Mouse (Mus musculus) stomach, postnatal 0 days (tissue): Measurements from ENCODE around the gene Tnnc2. TPM values are rescaled to one million over a fixed set of nuclear protein-coding genes. Genes with fewer than 3 reads are reported as not detected.

Source experiments
- ATAC-seq: fragments of 200-750 bp; cut with Nextera tagmentation; 2 replicates; pipeline ENCODE4 v1.8.0; 2017; ENCODE audit not compliant: low FRiP score, low TSS enrichment
- DNase-seq: peaks from one replicate; pipeline ENCODE4 v3.0.0-alpha.2; 2016; ENCODE audit warnings: low spot score
- H3K27ac ChIP-seq: fragments of 300-500 bp; sonication (generic); replicated peaks from 2 replicates; pipeline ENCODE4 v1.5.1; 2014; ENCODE audit warnings: mild to moderate bottlenecking, control low read depth
- H3K27me3 ChIP-seq: fragments of 300-500 bp; sonication (generic); 2 replicates; pipeline ENCODE4 v1.6.1; 2014; ENCODE audit warnings: low read length; ENCODE audit not compliant: control insufficient read depth, insufficient read depth
- H3K36me3 ChIP-seq: fragments of 300-500 bp; sonication (generic); 2 replicates; pipeline ENCODE4 v1.6.1; 2014; ENCODE audit warnings: low read length, mixed read lengths; ENCODE audit not compliant: control insufficient read depth, insufficient read depth
- H3K4me1 ChIP-seq: fragments of 300-500 bp; sonication (generic); replicated peaks from 2 replicates; pipeline ENCODE4 v1.6.1; 2014; ENCODE audit warnings: antibody characterized with exemption; ENCODE audit not compliant: control insufficient read depth, insufficient read depth
- H3K4me2 ChIP-seq: fragments of 300-500 bp; sonication (generic); replicated peaks from 2 replicates; pipeline ENCODE4 v1.6.1; 2014; ENCODE audit warnings: low read depth, mild to moderate bottlenecking, control low read depth, moderate library complexity
- H3K4me3 ChIP-seq: fragments of 300-500 bp; sonication (generic); 2 replicates; pipeline ENCODE4 v1.5.1; 2014; ENCODE audit warnings: low read depth, low read length, control low read depth
- H3K9ac ChIP-seq: fragments of 300-500 bp; sonication (generic); 2 replicates; pipeline ENCODE4 v1.6.1; 2014; ENCODE audit warnings: mild to moderate bottlenecking, low read length, control low read depth, mixed read lengths
- H3K9me3 ChIP-seq: fragments of 300-500 bp; sonication (generic); 2 replicates; pipeline ENCODE4 v1.6.1; 2016; ENCODE audit warnings: low read length; ENCODE audit not compliant: control insufficient read depth
- CTCF ChIP-seq: IDR thresholded peaks from 2 replicates; pipeline ENCODE4 v1.5.1; 2016; ENCODE audit warnings: antibody characterized with exemption, low read depth, mild to moderate bottlenecking, moderate library complexity
- EP300 ChIP-seq: optimal IDR thresholded peaks from 2 replicates; pipeline ENCODE3; 2016; ENCODE audit warnings: antibody characterized with exemption
- WGBS: fragments of 180-500 bp; shearing (Covaris S2); extraction: QIAGEN DNeasy Blood & Tissue Kit; methylation state at CpG from one replicate; pipeline ENCODE4 v1.1.7; 2014; 5-methylcytosine and 5-hydroxymethylcytosine counted together
- polyA plus RNA-seq: library from polyadenylated mRNA; unstranded; fragments of >200 nt; fragmentation: Nextera tagmentation; extraction: Ambion mirVana; gene quantifications from 2 replicates; pipeline ENCODE4 v1.2.1, GENCODE M21; 2015

Gene Tnnc2
- polyA plus RNA-seq, 1 experiment from 2014 or later, result 7.0 TPM

DNA sequence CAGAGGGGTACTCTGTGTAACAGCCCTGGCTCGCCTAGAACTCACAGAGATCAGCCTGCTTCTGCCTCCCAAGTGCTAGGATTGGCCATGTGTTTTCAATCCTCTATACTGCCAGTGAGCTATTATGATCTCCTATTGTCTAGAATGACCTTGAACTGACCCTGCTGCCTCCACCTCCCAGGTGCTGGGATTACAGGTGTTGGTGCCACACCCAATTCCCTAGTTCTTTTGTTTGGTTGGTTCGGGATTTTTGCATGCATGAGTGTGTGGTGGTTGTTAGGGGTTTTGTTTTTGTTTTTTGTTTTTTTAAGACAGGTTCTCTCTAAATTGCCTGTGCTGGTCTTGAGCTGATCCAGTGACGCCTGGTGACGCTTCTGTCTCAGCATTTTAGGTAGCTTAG is 44.2 kb upstream of the Tnnc2 start:
- Histone ChIP-seq H3K4me3 (no peak overlapping the region), H3K36me3 (peaks cover 16% of the 10 kb centered on the region; the same call in 1 of the 2 replicates), H3K27ac (no peak overlapping the region), H3K4me2 (no peak overlapping the region), H3K9ac (no peak overlapping the region), H3K27me3 (no peaks in the 10 kb centered on the region), H3K4me1 (0 out of 2 replicates have a peak, but pooled peaks cover 2% of the 10 kb centered on the region), H3K9me3 (no peaks in the 10 kb centered on the region)
- DNase-seq (no peak), ATAC-seq (no peak)
- TF ChIP-seq EP300 (no peak), CTCF (no peak)
- 90% methylated on average over 4 of the region's 4 CpGs for WGBS

DNA sequence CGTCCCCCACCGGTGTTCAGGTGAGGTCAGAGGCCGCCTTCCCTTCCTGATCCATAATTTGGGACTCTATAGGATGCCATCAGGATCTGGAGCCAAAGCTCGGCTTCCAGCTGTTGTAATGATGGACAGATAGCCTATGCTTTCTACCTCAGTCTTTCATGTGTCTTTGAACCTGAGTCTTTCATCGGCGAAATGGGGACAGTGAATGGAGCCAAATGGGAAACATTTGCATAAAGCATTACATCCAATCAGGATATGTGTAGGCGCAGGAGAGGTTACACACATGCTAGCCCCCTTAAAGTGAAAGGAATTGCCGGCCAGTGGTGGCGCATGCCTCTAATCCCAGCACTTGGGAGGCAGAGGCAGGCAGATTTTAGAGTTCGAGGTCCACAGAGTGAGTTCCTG is 43.4 kb upstream of the Tnnc2 start:
- 0 out of 2 replicates have a peak, but pooled peaks cover 2% of the 10 kb centered on the region for H3K4me1 ChIP-seq
- H3K27ac ChIP-seq, result peak overlapping the region; percentile 81
- DNase-seq (peak; percentile 43), ATAC-seq (peak; percentile 35)
- H3K9ac ChIP-seq, result peak overlapping the region; percentile 64
- peaks cover 16% of the 10 kb centered on the region; the same call in 1 of the 2 replicates for H3K36me3 ChIP-seq
- H3K9me3 ChIP-seq, result no peaks in the 10 kb centered on the region
- no peak for TF ChIP-seq EP300
- TF ChIP-seq CTCF, result peak; percentile 24; the same call in 1 of the 2 replicates
- WGBS, result 1% methylated on average over 10 of the region's 10 CpGs
- H3K4me3 ChIP-seq, result peak overlapping the region; percentile 71
- H3K27me3 ChIP-seq, result no peaks in the 10 kb centered on the region
- H3K4me2 ChIP-seq, result peak overlapping the region; percentile 71

DNA sequence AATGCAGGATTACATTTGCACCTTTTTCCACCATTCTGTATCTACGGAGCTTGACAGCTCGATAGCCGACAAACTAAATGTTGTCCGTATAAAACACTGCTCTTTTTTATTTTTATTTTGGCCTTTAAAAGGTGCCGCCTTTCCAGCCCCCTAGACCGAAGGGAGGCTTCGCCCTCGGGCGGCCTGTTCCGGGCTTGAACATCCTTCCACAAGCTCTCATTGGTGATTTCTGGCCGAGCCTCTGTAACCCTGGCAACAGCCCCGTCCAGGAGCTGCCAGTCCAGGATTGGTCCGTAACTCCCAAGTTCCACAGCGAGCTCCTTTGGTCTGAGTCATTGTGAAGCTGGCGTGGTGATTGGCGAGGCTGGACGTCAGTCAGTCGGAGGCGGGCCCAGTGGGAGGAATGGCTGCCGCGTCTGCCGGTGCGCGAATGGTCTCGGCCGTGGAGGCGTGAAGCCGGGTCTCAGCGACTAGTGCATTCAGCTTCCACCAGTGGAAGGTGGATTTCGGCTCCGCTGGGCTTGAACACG is 42.9 kb upstream of the Tnnc2 start, which contains the start of gene Zswim1:
TSS of gene Zswim1 (plus strand) at position 51 of the 530 bp plus-strand sequence.
- Histone ChIP-seq H3K4me2 (peak within 1 kb of the TSS; percentile 71), H3K9ac (peak within 1 kb of the TSS; percentile 64), H3K27me3 (no peaks in the 10 kb centered on the region), H3K36me3 (peaks cover 15% of the 10 kb centered on the region; the same call in 1 of the 2 replicates), H3K9me3 (no peaks in the 10 kb centered on the region), H3K4me1 (0 out of 2 replicates have a peak, but pooled peaks cover 2% of the 10 kb centered on the region), H3K4me3 (peak within 1 kb of the TSS; percentile 71), H3K27ac (peak within 1 kb of the TSS; percentile 81)
- TF ChIP-seq CTCF (peak; percentile 18), EP300 (no peak)
- under 1% methylated on average over 32 of the region's 32 CpGs for WGBS
- ATAC-seq (peak; percentile 99), DNase-seq (peak; percentile 98)

DNA sequence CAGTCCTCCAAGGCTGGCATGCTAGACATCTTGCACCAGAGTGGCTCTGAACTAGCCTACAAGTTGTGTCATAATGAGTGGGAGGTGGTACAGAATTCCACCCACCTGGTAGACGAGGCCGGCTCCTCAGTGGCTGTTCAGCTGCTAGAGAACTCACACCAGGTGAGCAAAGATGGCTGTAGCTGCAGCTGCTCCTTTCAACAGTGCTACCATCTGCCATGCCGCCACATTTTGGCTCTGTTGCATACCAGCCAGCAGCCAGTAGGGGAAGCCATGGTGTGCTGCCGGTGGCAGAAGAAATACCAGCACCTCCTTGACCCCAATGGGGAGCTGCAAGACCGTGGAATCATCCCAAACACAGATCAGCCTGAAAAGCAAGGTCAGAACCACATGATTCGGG is 41.3 kb upstream of the Tnnc2 start:
- DNase-seq (no peak), ATAC-seq (no peak)
- 81% methylated on average over 6 of the region's 6 CpGs for WGBS
- no peak for TF ChIP-seq EP300
- no peak for TF ChIP-seq CTCF
- H3K9ac ChIP-seq, result no peak overlapping the region
- no peak overlapping the region for H3K4me2 ChIP-seq
- H3K4me1 ChIP-seq, result 0 out of 2 replicates have a peak, but pooled peaks cover 2% of the 10 kb centered on the region
- peaks cover 9% of the 10 kb centered on the region; the same call in 1 of the 2 replicates for H3K36me3 ChIP-seq
- no peaks in the 10 kb centered on the region for H3K27me3 ChIP-seq
- no peaks in the 10 kb centered on the region for H3K9me3 ChIP-seq
- H3K4me3 ChIP-seq, result no peak overlapping the region
- no peak overlapping the region for H3K27ac ChIP-seq

DNA sequence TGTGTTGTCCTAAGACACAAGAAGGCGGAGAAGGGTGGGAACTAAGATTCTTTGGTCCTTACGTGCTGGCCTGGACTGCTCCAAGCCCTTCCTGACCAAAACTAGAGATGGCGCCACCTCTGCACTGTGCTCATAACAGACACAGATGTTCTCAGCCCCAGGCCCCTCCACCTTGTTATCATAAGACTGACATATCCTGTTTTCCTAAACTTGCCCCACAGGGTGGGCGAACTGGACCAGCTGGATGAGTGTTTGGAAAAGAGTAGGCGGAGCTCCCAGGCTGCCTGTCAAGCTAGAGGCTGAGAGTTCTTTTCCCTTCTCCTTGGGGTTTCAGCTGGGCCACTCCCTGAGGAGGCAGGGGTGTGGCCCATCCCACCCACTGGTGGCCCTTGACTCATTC is 37.9 kb upstream of the Tnnc2 start:
- 49% methylated on average over 5 of the region's 5 CpGs for WGBS
- ATAC-seq, result peak; percentile 30; the same call in 1 of the 2 replicates
- H3K9ac ChIP-seq, result no peak overlapping the region

DNA sequence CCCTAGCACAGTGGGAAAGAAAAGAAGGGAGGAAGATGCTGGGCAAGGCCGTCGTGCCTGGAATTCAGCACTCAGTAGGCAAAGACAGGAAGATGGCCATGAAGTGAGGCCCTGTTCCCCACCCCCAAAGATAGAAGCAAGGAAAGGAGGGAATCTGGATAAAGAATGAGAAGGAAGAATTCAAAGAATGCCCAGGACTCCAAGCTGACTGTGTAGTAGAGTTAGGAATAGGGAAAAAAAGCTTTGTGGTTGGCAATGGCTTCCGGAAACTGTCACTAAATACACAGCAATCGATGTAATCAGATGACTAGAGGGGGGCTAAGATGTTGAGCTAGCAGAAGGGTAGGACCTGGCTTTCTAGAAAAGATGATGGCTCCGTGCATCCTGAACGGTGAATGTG is 37.4 kb upstream of the Tnnc2 start:
- DNase-seq, result no peak
- no peak overlapping the region for H3K9ac ChIP-seq
- H3K4me1 ChIP-seq, result no peaks in the 10 kb centered on the region
- ATAC-seq, result no peak
- WGBS, result 73% methylated on average over 6 of the region's 6 CpGs
- TF ChIP-seq CTCF (no peak), EP300 (no peak)
- H3K27ac ChIP-seq, result peak overlapping the region; percentile 30; the same call in 1 of the 2 replicates
- H3K9me3 ChIP-seq, result no peaks in the 10 kb centered on the region
- no peaks in the 10 kb centered on the region for H3K36me3 ChIP-seq
- H3K4me3 ChIP-seq, result no peak overlapping the region
- H3K27me3 ChIP-seq, result no peaks in the 10 kb centered on the region
- H3K4me2 ChIP-seq, result no peak overlapping the region

More for the DNA sequence above, 37.9 kb upstream of the Tnnc2 start:
- no peaks in the 10 kb centered on the region for H3K4me1 ChIP-seq
- no peaks in the 10 kb centered on the region for H3K27me3 ChIP-seq
- H3K4me2 ChIP-seq, result no peak overlapping the region
- no peaks in the 10 kb centered on the region for H3K36me3 ChIP-seq
- H3K9me3 ChIP-seq, result no peaks in the 10 kb centered on the region
- TF ChIP-seq CTCF (peak; percentile 31), EP300 (peak; percentile 71)
- no peak for DNase-seq
- H3K4me3 ChIP-seq, result no peak overlapping the region
- peak overlapping the region; percentile 30; the same call in 1 of the 2 replicates for H3K27ac ChIP-seq
